In genomic region chr11:106640059-106640458, GRCm38 (mm10) we compare ENCODE assay signal across 12 mouse cellular contexts. TPM values are rescaled to one million over a fixed set of nuclear protein-coding genes. Genes with fewer than 3 reads are reported as not detected.
DNase-seq lines count a peak whose midpoint lies in the region; ATAC-seq and TF ChIP-seq lines count a peak whose summit lies in the region.
"Had no signal": no experiment of that assay in that cellular context is flagged by ENCODE, and none has a peak within 500 bp of the region (broad histone marks: within the 10 kb centered on the region; RNA-seq: fewer than 3 reads in every experiment).

No protein-coding gene starts in this region.

- no peak for TF ChIP-seq CTCF in brain, embryonic 14.5 days (IDR thresholded peaks at IDR 0.05; ENCODE audit: borderline replicate concordance, extremely low read depth, insufficient read depth, insufficient read length)
- no peak for TF ChIP-seq CTCF in liver, postnatal 0 days (IDR thresholded peaks at IDR 0.05; ENCODE audit: low read depth)
- TF ChIP-seq CTCF in thymus, adult 2 months (IDR thresholded peaks at IDR 0.05; ENCODE audit: borderline replicate concordance, control insufficient read depth, extremely low read depth, insufficient read depth, low read length, poor library complexity): no peak

- H3K27ac ChIP-seq in forebrain, embryonic 13.5 days: no peak overlapping the region
- H3K27ac ChIP-seq in forebrain, embryonic 10.5 days: no peak overlapping the region; the same call in 1 of the 2 replicates
- H3K27ac ChIP-seq in kidney, embryonic 16.5 days (ENCODE audit: low read length): no peak overlapping the region
- no peak overlapping the region for H3K27ac ChIP-seq in liver, postnatal 0 days (ENCODE audit: low read depth)
- H3K27ac ChIP-seq in thymus, adult 2 months (ENCODE audit: control insufficient read depth, insufficient read depth, low read length): no peak overlapping the region
- H3K27ac ChIP-seq in hindbrain, embryonic 16.5 days (ENCODE audit: low read depth, low read length): no peak overlapping the region
- H3K27ac ChIP-seq: hindbrain, embryonic 15.5 days; limb, embryonic 15.5 days; neural tube, embryonic 13.5 days had no signal

- peaks cover 31% of the 10 kb centered on the region for H3K4me1 ChIP-seq in forebrain, embryonic 13.5 days
- H3K4me1 ChIP-seq in forebrain, embryonic 10.5 days: peaks cover 41% of the 10 kb centered on the region
- H3K4me1 ChIP-seq in kidney, embryonic 16.5 days (ENCODE audit: insufficient read depth, low read length): peaks cover 23% of the 10 kb centered on the region
- H3K4me1 ChIP-seq in liver, postnatal 0 days (ENCODE audit: insufficient read depth): 0 out of 2 replicates have a peak, but pooled peaks cover 8% of the 10 kb centered on the region
- H3K4me1 ChIP-seq in thymus, adult 2 months (replicated peaks; ENCODE audit: control insufficient read depth, insufficient read depth, low read length): peaks cover 4% of the 10 kb centered on the region
- peaks cover 4% of the 10 kb centered on the region; the same call in 1 of the 2 replicates for H3K4me1 ChIP-seq in hindbrain, embryonic 16.5 days (ENCODE audit: control insufficient read depth, insufficient read depth, low read depth, low read length)

- no peak overlapping the region for H3K4me3 ChIP-seq in forebrain, embryonic 13.5 days
- no peak overlapping the region for H3K4me3 ChIP-seq in forebrain, embryonic 10.5 days
- no peak overlapping the region for H3K4me3 ChIP-seq in kidney, embryonic 16.5 days (ENCODE audit: low read length)
- no peak overlapping the region for H3K4me3 ChIP-seq in liver, postnatal 0 days (ENCODE audit: low read depth, low read length)
- no peak overlapping the region for H3K4me3 ChIP-seq in thymus, adult 2 months (ENCODE audit: control insufficient read depth, insufficient read depth, low read length)
- no peak overlapping the region for H3K4me3 ChIP-seq in hindbrain, embryonic 16.5 days (ENCODE audit: low read length)
- H3K4me3 ChIP-seq: hindbrain, embryonic 15.5 days; limb, embryonic 15.5 days; neural tube, embryonic 13.5 days had no signal

- 0 out of 2 replicates have a peak overlapping the region, but pooled peaks have one; percentile 40 for H3K9ac ChIP-seq in forebrain, embryonic 13.5 days
- H3K9ac ChIP-seq in kidney, embryonic 16.5 days (replicated peaks; ENCODE audit: low read length): no peak overlapping the region; the same call in 1 of the 2 replicates
- H3K9ac ChIP-seq in liver, postnatal 0 days (replicated peaks): no peak overlapping the region
- H3K9ac ChIP-seq in hindbrain, embryonic 16.5 days (ENCODE audit: low read depth, low read length): no peak overlapping the region
- H3K9ac ChIP-seq: hindbrain, embryonic 15.5 days; limb, embryonic 15.5 days; neural tube, embryonic 13.5 days had no signal

- no peaks in the 10 kb centered on the region for H3K27me3 ChIP-seq in forebrain, embryonic 13.5 days
- H3K27me3 ChIP-seq in forebrain, embryonic 10.5 days (ENCODE audit: poor library complexity, severe bottlenecking): peaks cover 31% of the 10 kb centered on the region
- no peaks in the 10 kb centered on the region for H3K27me3 ChIP-seq in kidney, embryonic 16.5 days (ENCODE audit: insufficient read depth, low read length)
- no peaks in the 10 kb centered on the region for H3K27me3 ChIP-seq in liver, postnatal 0 days (ENCODE audit: insufficient read depth, low read length)
- H3K27me3 ChIP-seq in thymus, adult 2 months (ENCODE audit: control insufficient read depth, insufficient read depth, low read length): no peaks in the 10 kb centered on the region
- H3K27me3 ChIP-seq in hindbrain, embryonic 16.5 days (replicated peaks; ENCODE audit: control insufficient read depth, insufficient read depth, low read length): no peaks in the 10 kb centered on the region
- H3K27me3 ChIP-seq: hindbrain, embryonic 15.5 days; limb, embryonic 15.5 days had no signal

- 20% methylated on average over 9 of the region's 9 CpGs for WGBS in forebrain, embryonic 13.5 days
- WGBS in forebrain, embryonic 10.5 days: 23% methylated on average over 9 of the region's 9 CpGs
- 27% methylated on average over 5 of the region's 9 CpGs for WGBS in kidney, embryonic 16.5 days
- WGBS in liver, postnatal 0 days (ENCODE audit: insufficient replicate concordance): 28% methylated on average over 9 of the region's 9 CpGs
- WGBS in thymus, adult 2 months: 28% methylated on average over 9 of the region's 9 CpGs
- WGBS in hindbrain, embryonic 16.5 days: 27% methylated on average over 9 of the region's 9 CpGs

- no peaks in the 10 kb centered on the region for H3K9me3 ChIP-seq in forebrain, embryonic 13.5 days (replicated peaks)
- no peaks in the 10 kb centered on the region for H3K9me3 ChIP-seq in forebrain, embryonic 10.5 days
- no peaks in the 10 kb centered on the region for H3K9me3 ChIP-seq in kidney, embryonic 16.5 days (ENCODE audit: low read length)
- H3K9me3 ChIP-seq in liver, postnatal 0 days (ENCODE audit: low read length): no peaks in the 10 kb centered on the region
- H3K9me3 ChIP-seq in hindbrain, embryonic 16.5 days (ENCODE audit: control insufficient read depth, low read length): no peaks in the 10 kb centered on the region
- H3K9me3 ChIP-seq: hindbrain, embryonic 15.5 days; limb, embryonic 15.5 days; neural tube, embryonic 13.5 days had no signal

- H3K36me3 ChIP-seq in forebrain, embryonic 13.5 days (ENCODE audit: poor library complexity, severe bottlenecking): no peaks in the 10 kb centered on the region
- no peaks in the 10 kb centered on the region for H3K36me3 ChIP-seq in forebrain, embryonic 10.5 days (replicated peaks)
- no peaks in the 10 kb centered on the region for H3K36me3 ChIP-seq in kidney, embryonic 16.5 days (ENCODE audit: insufficient read depth, low read length)
- H3K36me3 ChIP-seq in liver, postnatal 0 days (replicated peaks; ENCODE audit: insufficient read depth, low read length): no peaks in the 10 kb centered on the region
- no peaks in the 10 kb centered on the region for H3K36me3 ChIP-seq in thymus, adult 2 months (ENCODE audit: control insufficient read depth, insufficient read depth, low read length)
- no peaks in the 10 kb centered on the region for H3K36me3 ChIP-seq in hindbrain, embryonic 16.5 days (ENCODE audit: control insufficient read depth, insufficient read depth, low read length)
- H3K36me3 ChIP-seq: hindbrain, embryonic 15.5 days; limb, embryonic 15.5 days; neural tube, embryonic 13.5 days had no signal

- no peak for TF ChIP-seq POLR2A in brain, embryonic 14.5 days (IDR thresholded peaks at IDR 0.05; ENCODE audit: borderline replicate concordance, extremely low read depth, insufficient read depth, insufficient read length, poor library complexity, severe bottlenecking)
- no peak for TF ChIP-seq POLR2A in thymus, adult 2 months (IDR thresholded peaks at IDR 0.05; ENCODE audit: control insufficient read depth, extremely low read depth, insufficient read depth, low read length, poor library complexity)

- no peak overlapping the region for H3K4me2 ChIP-seq in forebrain, embryonic 13.5 days
- peak overlapping the region; percentile 15; the same call in 1 of the 2 replicates for H3K4me2 ChIP-seq in kidney, embryonic 16.5 days (replicated peaks; ENCODE audit: low read depth, low read length)
- H3K4me2 ChIP-seq in liver, postnatal 0 days (ENCODE audit: low read depth, low read length): 0 out of 2 replicates have a peak overlapping the region, but pooled peaks have one; percentile 7
- H3K4me2 ChIP-seq in hindbrain, embryonic 16.5 days (ENCODE audit: low read length): no peak overlapping the region
- H3K4me2 ChIP-seq: hindbrain, embryonic 15.5 days; limb, embryonic 15.5 days; neural tube, embryonic 13.5 days had no signal

- ATAC-seq in forebrain, embryonic 13.5 days: no peak
- no peak for ATAC-seq in kidney, embryonic 16.5 days (ENCODE audit: low FRiP score, low TSS enrichment)
- no peak for ATAC-seq in liver, postnatal 0 days
- no peak for ATAC-seq in hindbrain, embryonic 16.5 days

- DNase-seq in forebrain, embryonic 10.5 days (ENCODE audit: extremely low spot score, low spot score): no peak
- DNase-seq in kidney, postnatal 14 days: no peak
- DNase-seq in brain, embryonic 14.5 days (ENCODE audit: low read depth): peak; percentile 35
- no peak for DNase-seq in liver, postnatal 0 days
- DNase-seq in thymus, adult 2 months: no peak
- DNase-seq: midbrain, embryonic 14.5 days had no signal

- no peak for TF ChIP-seq EP300 in liver, postnatal 0 days (IDR thresholded peaks at IDR 0.05; ENCODE audit: low read depth)

RNA-seq across cellular contexts. Expression of gene Tex2, which starts 26.8 kb away (rescaled TPM):
- 9.6 and 10.7 TPM in 2 replicates for polyA plus RNA-seq in forebrain, embryonic 13.5 days (2015; fragmentation: Nextera tagmentation; extraction: Ambion mirVana)
- polyA plus RNA-seq in forebrain, embryonic 10.5 days (2016; fragmentation: Nextera tagmentation; extraction: Ambion mirVana): 6.2 and 6.4 TPM in 2 replicates
- polyA plus RNA-seq in kidney, embryonic 16.5 days (2015; fragmentation: Nextera tagmentation; extraction: Ambion mirVana): 9.6 and 10.3 TPM in 2 replicates
- polyA plus RNA-seq in brain, embryonic 14.5 days (2012; rRNA removed): 18.8 and 34.6 TPM in 2 replicates
- 9.9 and 11.3 TPM in 2 replicates for polyA plus RNA-seq in liver, postnatal 0 days (2015; fragmentation: Nextera tagmentation; extraction: Ambion mirVana)
- polyA plus RNA-seq in thymus, adult 2 months (2012; rRNA removed): 13.2 and 13.7 TPM in 2 replicates
- 29.5 and 38.4 TPM in 2 replicates for polyA plus RNA-seq in hindbrain, embryonic 16.5 days (2015; fragmentation: Nextera tagmentation; extraction: Ambion mirVana)

Comparison
In these comparisons a context has a peak if more than half of its experiments do, and no peak if none do; other contexts are left out.
1. H3K4me2 ChIP-seq: peak in kidney, embryonic 16.5 days (single experiment) and liver, postnatal 0 days (single experiment); none in forebrain, embryonic 13.5 days (single experiment) and hindbrain, embryonic 16.5 days (single experiment).